Mouse (Mus musculus) ES-E14 (cell line): Measurements from ENCODE around the gene Erbb4. TPM values are rescaled to one million over a fixed set of nuclear protein-coding genes. Genes with fewer than 3 reads are reported as not detected.

Experiments
- DNase-seq: peaks from one replicate; pipeline ENCODE4 v3.0.0-alpha.2; 2013; ENCODE audit warnings: low read depth, low spot score
- H3K27ac ChIP-seq: 2 replicates; pipeline ENCODE4 v1.5.1; 2012; ENCODE audit warnings: low read depth, mild to moderate bottlenecking, low read length, moderate library complexity, mixed read lengths; ENCODE audit not compliant: poor library complexity, insufficient read depth, severe bottlenecking
- H3K36me3 ChIP-seq: 2 replicates; pipeline ENCODE4 v1.6.1; 2012; ENCODE audit warnings: mild to moderate bottlenecking, low read length, moderate library complexity, mixed read lengths; ENCODE audit not compliant: control insufficient read depth, poor library complexity, insufficient read depth, severe bottlenecking
- H3K4me1 ChIP-seq, 2 experiments: fragments of 150-350 bp in 1 of 2; sonication (generic) in 1 of 2; 2 replicates each; pipeline ENCODE4 v1.6.1; 2012; ENCODE audit warnings: low read length in 2 of 2, mild to moderate bottlenecking in 1 of 2, mixed read lengths in 1 of 2; ENCODE audit not compliant: control insufficient read depth in 2 of 2, insufficient read depth in 2 of 2, poor library complexity in 1 of 2
- H3K4me3 ChIP-seq, 2 experiments: fragments of 150-350 bp in 1 of 2; sonication (generic) in 1 of 2; 2 replicates each; pipeline ENCODE4 v1.5.1; 2012; ENCODE audit warnings: low read length in 2 of 2, low read depth in 1 of 2, mild to moderate bottlenecking in 1 of 2, mixed read lengths in 1 of 2; ENCODE audit not compliant: insufficient read depth in 1 of 2, poor library complexity in 1 of 2, severe bottlenecking in 1 of 2
- H3K9ac ChIP-seq: 2 replicates; pipeline ENCODE4 v1.6.1; 2012; ENCODE audit warnings: low read depth, mild to moderate bottlenecking, low read length, mixed read lengths; ENCODE audit not compliant: poor library complexity, insufficient read depth, severe bottlenecking
- H3K9me3 ChIP-seq: fragments of 150-350 bp; sonication (generic); 2 replicates; pipeline ENCODE4 v1.6.1; 2012; ENCODE audit warnings: low read depth, mild to moderate bottlenecking, low read length; ENCODE audit not compliant: control insufficient read depth, insufficient read depth
- CHD2 ChIP-seq: IDR thresholded peaks from 2 replicates; pipeline ENCODE4 v1.6.1; 2014; ENCODE audit warnings: mild to moderate bottlenecking, low read depth, low read length, inconsistent platforms
- HCFC1 ChIP-seq: IDR thresholded peaks from 2 replicates; pipeline ENCODE4 v1.6.1; 2012; ENCODE audit warnings: low read length, inconsistent platforms, borderline replicate concordance; ENCODE audit not compliant: insufficient read depth
- MAFK ChIP-seq: IDR thresholded peaks from 2 replicates; pipeline ENCODE4 v1.6.1; 2014; ENCODE audit warnings: mild to moderate bottlenecking, low read depth, low read length, inconsistent platforms; ENCODE audit not compliant: insufficient read depth
- ZC3H11A ChIP-seq: IDR thresholded peaks from 2 replicates; pipeline ENCODE4 v1.6.1; 2012; ENCODE audit warnings: low read depth, mild to moderate bottlenecking, inconsistent platforms, low read length, borderline replicate concordance
- ZNF384 ChIP-seq: IDR thresholded peaks from 2 replicates; pipeline ENCODE4 v1.6.1; 2012; ENCODE audit warnings: low read depth, low read length, inconsistent platforms
- in situ Hi-C, 2 experiments: fragments of 600-800 bp; cut with MboI; formaldehyde crosslinking; loops; one replicate each; pipeline ENCODE4 v1.15.1; 2025; ENCODE audit warnings: low sequenced_read_pairs in 2 of 2, inconsistent platforms in 1 of 2; ENCODE audit not compliant: unreplicated experiment in 2 of 2
- total RNA-seq: library from RNA; depleted of rRNA; stranded (reverse); fragments of 300-350 nt; gene quantifications from 2 replicates; pipeline ENCODE4 v1.2.3, GENCODE M21; 2012

The Erbb4 gene
- total RNA-seq, 1 experiment = not detected

DNA sequence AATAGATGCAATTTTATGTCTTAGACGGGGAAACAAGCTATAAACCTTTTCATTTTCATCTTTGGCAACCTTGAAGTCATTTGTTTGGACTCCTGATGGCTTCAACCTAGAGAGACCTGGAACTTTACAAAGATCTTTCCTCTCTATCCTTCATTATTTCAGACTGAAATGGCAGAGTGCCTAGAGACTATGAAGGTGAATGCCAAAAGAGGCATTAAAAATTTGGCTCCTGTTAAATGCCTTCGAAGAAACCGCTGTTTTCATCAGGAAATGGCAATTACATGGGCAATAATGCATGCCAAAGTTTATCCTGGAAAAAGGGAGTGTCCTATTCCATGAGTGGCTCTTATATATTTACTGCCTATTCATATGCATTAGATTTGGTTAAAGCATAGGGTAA lies 273.2 kb downstream of the Erbb4 start:
- Histone ChIP-seq H3K9me3 (no peaks in the 10 kb centered on the region), H3K4me1 (no peaks in the 10 kb centered on the region), H3K36me3 (no peaks in the 10 kb centered on the region), H3K4me3 (no peak overlapping the region), H3K27ac (no peak overlapping the region), H3K9ac (no peak overlapping the region)
- DNase-seq = no peak
- TF ChIP-seq ZC3H11A = no peak
- TF ChIP-seq ZNF384 = no peak
- no peak for TF ChIP-seq HCFC1
- no peak for TF ChIP-seq MAFK
- TF ChIP-seq CHD2 = no peak
- in situ Hi-C loops = no loop called here

DNA sequence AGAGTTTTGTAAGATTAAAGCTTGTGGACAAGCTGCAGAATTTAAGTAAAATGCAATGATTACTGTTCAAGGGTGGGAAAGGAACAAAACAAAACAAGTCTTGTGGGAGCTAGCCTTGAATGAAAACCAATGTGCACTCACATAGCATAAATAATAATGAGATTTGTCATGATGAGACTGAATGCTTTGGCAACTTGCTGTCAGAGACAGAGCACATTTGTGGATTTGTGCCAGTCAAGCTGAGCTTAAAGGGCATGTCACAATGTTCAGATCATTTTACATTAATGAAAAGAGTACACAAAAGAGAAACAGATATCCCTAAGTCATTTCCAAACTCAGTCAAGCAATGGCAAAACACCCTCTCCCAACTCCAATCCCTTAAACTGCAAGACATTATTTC lies 275.8 kb downstream of the Erbb4 start:
- TF ChIP-seq ZNF384 (no peak), CHD2 (no peak), ZC3H11A (no peak), MAFK (no peak), HCFC1 (no peak)
- no peak overlapping the region for H3K27ac ChIP-seq
- in situ Hi-C loops = no loop called here
- no peaks in the 10 kb centered on the region for H3K9me3 ChIP-seq
- DNase-seq = no peak
- H3K4me1 ChIP-seq = no peaks in the 10 kb centered on the region
- no peak overlapping the region for H3K4me3 ChIP-seq
- H3K9ac ChIP-seq = no peak overlapping the region
- H3K36me3 ChIP-seq = no peaks in the 10 kb centered on the region

DNA sequence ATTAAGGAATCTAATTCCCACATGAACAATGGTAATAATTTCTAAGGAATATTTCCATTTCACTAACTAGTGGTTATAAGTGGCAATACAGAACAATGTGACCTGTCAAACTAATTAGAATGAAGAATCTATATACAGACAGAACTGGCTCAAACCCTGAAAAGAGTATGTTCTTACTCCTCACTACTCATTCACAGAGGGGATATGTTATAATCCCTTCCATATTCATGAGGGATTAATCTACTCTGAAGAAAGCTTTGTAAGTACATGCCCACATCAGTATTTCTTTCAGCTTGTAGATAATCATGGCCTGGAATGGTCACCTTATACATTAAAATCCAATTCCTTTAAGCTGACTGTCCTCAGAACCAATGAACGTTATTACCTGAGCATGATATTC lies 276.3 kb downstream of the Erbb4 start:
- TF ChIP-seq HCFC1 = no peak
- no peak for TF ChIP-seq ZNF384
- TF ChIP-seq ZC3H11A = no peak
- no peak for TF ChIP-seq MAFK
- no peak for TF ChIP-seq CHD2
- Histone ChIP-seq H3K27ac (no peak overlapping the region), H3K36me3 (no peaks in the 10 kb centered on the region), H3K4me1 (no peaks in the 10 kb centered on the region), H3K4me3 (no peak overlapping the region), H3K9me3 (no peaks in the 10 kb centered on the region), H3K9ac (no peak overlapping the region)
- DNase-seq = no peak
- in situ Hi-C loops = no loop called here

DNA sequence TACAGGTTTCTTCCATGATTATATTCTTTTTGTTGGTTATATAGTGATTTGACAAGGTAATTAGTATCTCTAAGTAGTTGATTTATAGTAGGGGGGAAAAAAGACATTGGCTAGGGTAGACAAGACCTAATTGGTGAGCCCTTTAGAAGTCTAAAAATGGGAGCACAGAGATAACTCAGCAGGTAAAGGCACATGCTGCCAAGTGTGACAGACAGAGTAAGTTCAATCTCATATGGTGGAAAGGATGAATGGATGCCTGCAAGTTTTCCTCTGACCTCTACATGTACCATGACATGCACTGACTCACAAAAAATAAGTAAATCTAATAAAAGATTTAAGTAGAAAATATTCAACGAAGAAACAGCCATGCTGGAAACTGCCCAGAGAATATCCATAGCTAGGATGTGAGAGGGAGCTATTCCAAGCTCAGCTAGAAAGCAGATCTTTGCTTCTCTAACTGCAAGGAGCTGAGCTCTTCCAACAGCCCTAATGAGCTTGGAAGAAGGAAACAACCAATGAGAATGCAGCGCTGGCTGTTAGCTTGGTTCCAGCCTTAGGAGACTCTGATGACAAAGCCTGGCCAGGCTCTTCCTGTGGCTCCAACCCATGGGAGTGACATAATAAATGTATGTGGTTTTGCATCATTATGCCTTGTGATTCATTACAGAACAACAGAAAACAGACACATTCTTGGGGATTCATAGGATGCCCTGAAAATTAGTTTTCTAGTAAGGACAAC lies 277.2 kb downstream of the Erbb4 start:
- H3K9ac ChIP-seq = no peak overlapping the region
- in situ Hi-C loops = no loop called here
- DNase-seq = no peak

More for the DNA sequence above, 277.2 kb downstream of the Erbb4 start:
- no peaks in the 10 kb centered on the region for H3K36me3 ChIP-seq
- no peaks in the 10 kb centered on the region for H3K4me1 ChIP-seq
- H3K4me3 ChIP-seq = no peak overlapping the region
- H3K9me3 ChIP-seq = no peaks in the 10 kb centered on the region
- no peak overlapping the region for H3K27ac ChIP-seq
- TF ChIP-seq HCFC1 (no peak), MAFK (no peak), CHD2 (no peak), ZC3H11A (no peak), ZNF384 (no peak)
